Mouse (Mus musculus) large intestine, adult 2 months (tissue): ENCODE results near the gene Slc22a29. TPM values are rescaled to one million over a fixed set of nuclear protein-coding genes. Genes with fewer than 3 reads are reported as not detected.
"Not testable (repeated sequence)": the region's sequence is repeated elsewhere in the genome, so short reads cannot be mapped to it uniquely, and the experiment has no call there.

ENCODE experiments used
- DNase-seq: peaks from one replicate; pipeline ENCODE4 v3.0.0-alpha.2; 2012; ENCODE audit warnings: low read depth, low spot score
- WGBS: fragments of 180-500 bp; shearing (Covaris S2); methylation state at CpG from one replicate; pipeline ENCODE4 v1.1.7; 2018; 5-methylcytosine and 5-hydroxymethylcytosine counted together
- polyA plus RNA-seq: library from polyadenylated mRNA; depleted of rRNA; stranded (reverse); fragments of >200 nt; gene quantifications from 2 replicates; pipeline ENCODE4 v1.2.3, GENCODE M21; 2012; rRNA removed

Slc22a29 gene
- not detected in 2 replicates for polyA plus RNA-seq

GRCm38 (mm10) chr19:8218800-8219199 is at the start of gene Slc22a29:
TSS of gene Slc22a29 (minus strand) at chr19:8218900.
- WGBS: 78% methylated on average over 2 of the region's 2 CpGs
- DNase-seq: no peak

- DNase-seq: no peak
These were observed 46.6 kb upstream of the Slc22a29 start for GRCm38 (mm10) chr19:8265324-8265723.

GRCm38 (mm10) chr19:8252705-8253037 is 34.0 kb upstream of the Slc22a29 start:
- 35% methylated on average over 3 of the region's 3 CpGs for WGBS
- no peak for DNase-seq

More at GRCm38 (mm10) chr19:8265324-8265723, 46.6 kb upstream of the Slc22a29 start:
- 23% methylated on average over 3 of the region's 3 CpGs for WGBS

- DNase-seq: peak; percentile 66
- WGBS: 15% methylated on average over 58 of the region's 58 CpGs
These were observed 33.4 kb upstream of the Slc22a29 start for GRCm38 (mm10) chr19:8251896-8252704.

GRCm38 (mm10) chr19:8228916-8229315 is 10.2 kb upstream of the Slc22a29 start:
- no peak for DNase-seq

GRCm38 (mm10) chr19:8148787-8149523 is 69.7 kb downstream of the Slc22a29 start:
- DNase-seq: no peak
- 55% methylated on average over 2 of the region's 2 CpGs for WGBS

- WGBS: 79% methylated on average over 2 of the region's 2 CpGs
- not testable (repeated sequence) for DNase-seq
These were observed 76.0 kb downstream of the Slc22a29 start for GRCm38 (mm10) chr19:8142716-8143115.

- 50% methylated on average over 14 of the region's 14 CpGs for WGBS
- not testable (repeated sequence) for DNase-seq
These were observed 84.4 kb downstream of the Slc22a29 start for GRCm38 (mm10) chr19:8134127-8134841.

- DNase-seq: not testable (repeated sequence)
- WGBS: 90% methylated on average over 2 of the region's 3 CpGs
These were observed 86.8 kb downstream of the Slc22a29 start, which contains the start of gene Slc22a28 for GRCm38 (mm10) chr19:8131881-8132280. TSS of gene Slc22a28 (minus strand) at chr19:8131982.

Other genes with a start within 250 kb of the Slc22a29 start
- not detected in 2 replicates for gene Slc22a28, start 86.9 kb downstream of the Slc22a29 start, polyA plus RNA-seq
- not detected in 2 replicates for gene Slc22a30, start 186.2 kb upstream of the Slc22a29 start, polyA plus RNA-seq